Mouse (Mus musculus) cortical plate, adult 2 months (tissue): ENCODE data around the gene Trim6. TPM values are rescaled to one million over a fixed set of nuclear protein-coding genes. Genes with fewer than 3 reads are reported as not detected.

Source experiments
- H3K27ac ChIP-seq: fragments of 200-500 bp; 2 replicates; pipeline ENCODE4 v1.5.1; 2012; ENCODE audit warnings: low read length, control low read depth, inconsistent platforms; ENCODE audit not compliant: insufficient read depth
- H3K4me1 ChIP-seq: fragments of 200-500 bp; 2 replicates; pipeline ENCODE4 v1.6.1; 2011; ENCODE audit warnings: low read length; ENCODE audit not compliant: control insufficient read depth, insufficient read depth
- H3K4me3 ChIP-seq: fragments of 200-500 bp; 2 replicates; pipeline ENCODE4 v1.5.1; 2011; ENCODE audit warnings: mild to moderate bottlenecking, low read length, control low read depth; ENCODE audit not compliant: insufficient read depth
- CTCF ChIP-seq: fragments of 200-500 bp; IDR thresholded peaks from 2 replicates; pipeline ENCODE4 v1.5.1; 2011; ENCODE audit warnings: mild to moderate bottlenecking, control low read depth, low read length; ENCODE audit not compliant: insufficient read depth; ENCODE audit errors: extremely low read depth
- POLR2A ChIP-seq: fragments of 200-500 bp; IDR thresholded peaks from 2 replicates; pipeline ENCODE4 v1.6.1; 2011; ENCODE audit warnings: mild to moderate bottlenecking, low read length, control low read depth; ENCODE audit not compliant: insufficient read depth; ENCODE audit errors: extremely low read depth
- polyA plus RNA-seq: library from polyadenylated mRNA; depleted of rRNA; stranded (reverse); fragments of >200 nt; gene quantifications from 2 replicates; pipeline ENCODE4 v1.2.3, GENCODE M21; 2012; rRNA removed

Trim6 gene
- polyA plus RNA-seq = 0.38 and 0.57 TPM in 2 replicates

DNA sequence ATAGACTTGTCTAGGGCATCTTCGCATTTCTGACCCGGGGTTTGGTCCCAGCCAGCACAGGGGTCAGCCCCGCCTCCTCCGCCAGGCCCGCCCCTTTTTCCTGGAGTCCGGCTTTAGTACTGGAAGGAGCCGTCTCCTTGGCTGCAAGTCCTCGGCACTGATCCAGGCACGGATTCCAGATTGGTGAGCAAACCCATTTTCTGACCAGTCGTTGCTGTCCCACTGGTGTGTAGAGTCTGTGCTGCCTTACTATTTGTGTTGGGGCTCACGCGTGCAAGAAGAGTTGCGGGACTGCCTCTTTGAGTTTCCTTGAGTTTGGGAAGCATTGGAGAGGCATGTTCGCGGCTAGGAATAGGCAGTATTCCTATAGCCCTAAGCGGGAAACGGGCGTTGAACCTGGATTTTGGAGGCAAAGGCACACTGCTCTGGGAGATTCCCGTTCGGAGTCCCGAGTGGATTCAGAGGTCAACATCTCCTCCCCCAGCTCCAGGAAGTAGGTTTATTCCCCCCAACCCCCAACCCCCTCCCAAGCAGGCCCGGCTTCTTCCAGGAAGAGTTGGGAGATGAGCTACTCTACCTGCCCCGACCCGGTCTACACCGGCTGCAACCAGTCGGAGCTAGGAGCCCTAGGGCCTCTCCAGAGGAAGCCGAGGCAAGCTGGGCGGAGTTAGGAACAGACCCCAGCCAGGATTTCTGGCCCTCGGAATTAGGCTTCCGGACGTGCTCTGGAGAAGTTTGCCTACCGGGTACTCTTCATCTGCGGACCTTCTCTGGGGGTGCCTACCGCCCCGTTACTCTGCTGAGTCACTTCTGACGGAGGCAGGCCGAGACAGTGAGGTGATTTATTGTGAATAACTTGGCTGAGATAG is at the start of gene Trim6:
TSS of gene Trim6 (plus strand) at position 93 of the 869 bp plus-strand sequence.
- H3K4me3 ChIP-seq = peak within 1 kb of the TSS; percentile 15; the same call in 1 of the 2 replicates
- no peak within 1 kb of the TSS for H3K27ac ChIP-seq
- no peak for TF ChIP-seq CTCF
- TF ChIP-seq POLR2A = no peak
- no peaks in the 10 kb centered on the region for H3K4me1 ChIP-seq

DNA sequence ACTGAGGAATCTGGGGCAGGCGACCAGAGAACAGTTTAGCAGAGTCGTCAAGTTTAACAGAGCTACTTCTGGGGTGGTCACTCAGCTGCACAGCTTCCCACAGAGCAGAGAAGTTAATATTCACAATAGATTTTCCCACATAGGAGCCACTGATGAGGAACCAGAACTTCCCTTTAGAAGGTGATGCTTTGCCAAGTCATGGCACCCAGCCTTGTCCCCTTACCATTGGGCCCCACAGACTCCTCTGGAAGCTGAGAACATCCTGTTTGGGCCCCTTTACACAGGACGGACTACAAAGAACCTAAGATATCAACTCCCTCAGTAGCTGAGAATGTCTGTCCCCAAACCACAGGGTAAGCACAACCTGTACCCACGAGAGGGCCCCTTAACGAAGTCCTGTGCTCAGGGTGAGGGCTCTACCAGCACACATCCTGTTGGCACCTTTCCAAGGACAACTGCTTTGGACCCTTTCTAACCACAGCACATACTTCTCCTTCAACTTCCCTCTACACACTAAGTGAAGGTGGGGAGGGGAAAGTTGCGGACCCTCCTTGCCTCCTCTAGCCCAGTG is 48.9 kb upstream of the Trim6 start:
- H3K4me1 ChIP-seq = no peaks in the 10 kb centered on the region
- no peak overlapping the region for H3K27ac ChIP-seq
- no peak overlapping the region for H3K4me3 ChIP-seq
- TF ChIP-seq POLR2A = no peak
- no peak for TF ChIP-seq CTCF

DNA sequence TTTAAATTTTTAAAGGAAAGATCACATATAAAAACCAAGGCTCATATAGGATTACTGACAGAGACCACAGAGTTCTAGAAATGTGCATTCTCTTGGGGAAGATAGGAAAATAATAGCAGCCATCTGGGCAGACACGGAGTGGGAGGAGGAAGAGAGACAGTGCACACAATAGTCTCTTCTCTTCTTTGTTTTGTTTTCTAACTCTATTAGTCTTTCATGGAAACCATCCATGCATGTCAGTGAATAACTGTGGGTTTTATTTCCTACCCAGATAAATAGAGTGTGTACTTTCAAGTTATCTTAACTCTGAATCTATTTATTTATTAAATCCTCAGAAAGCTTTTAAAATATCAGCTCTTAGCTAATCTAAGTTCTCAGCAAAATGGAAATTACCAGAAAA is 43.5 kb upstream of the Trim6 start:
- no peak for TF ChIP-seq POLR2A
- TF ChIP-seq CTCF = no peak
- Histone ChIP-seq H3K4me3 (no peak overlapping the region), H3K27ac (no peak overlapping the region), H3K4me1 (no peaks in the 10 kb centered on the region)

DNA sequence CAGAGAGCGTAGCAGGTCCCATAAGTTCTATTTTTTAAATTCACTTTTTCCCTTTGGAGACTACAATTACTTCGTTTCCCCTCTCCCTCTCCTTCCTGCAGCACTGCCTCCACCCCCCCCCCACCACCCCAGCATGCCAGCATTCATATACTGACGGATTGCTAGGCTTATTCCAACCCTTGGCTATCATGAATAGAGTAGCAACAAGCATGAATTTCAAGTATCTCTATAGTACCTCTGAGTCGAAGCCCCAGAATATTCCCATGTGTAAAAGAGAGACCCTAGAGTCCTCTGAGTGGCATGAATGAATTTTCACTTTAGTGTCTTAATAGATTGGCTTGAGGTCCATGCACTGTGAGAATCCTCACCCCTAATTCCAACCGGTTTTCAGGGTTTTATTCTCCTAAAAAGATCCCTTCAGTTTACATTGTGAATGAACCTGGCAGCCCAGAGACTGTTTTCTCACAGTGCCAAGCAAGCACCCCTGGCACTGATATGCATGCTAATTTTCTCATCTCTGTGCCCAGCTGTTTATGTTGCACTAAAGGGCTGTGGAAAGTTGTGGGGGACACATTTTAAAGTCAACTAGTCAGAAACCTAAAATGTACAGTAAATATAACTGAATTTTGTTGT is 40.1 kb upstream of the Trim6 start:
- Histone ChIP-seq H3K4me1 (no peaks in the 10 kb centered on the region), H3K4me3 (no peak overlapping the region), H3K27ac (no peak overlapping the region)
- TF ChIP-seq CTCF = no peak
- no peak for TF ChIP-seq POLR2A

DNA sequence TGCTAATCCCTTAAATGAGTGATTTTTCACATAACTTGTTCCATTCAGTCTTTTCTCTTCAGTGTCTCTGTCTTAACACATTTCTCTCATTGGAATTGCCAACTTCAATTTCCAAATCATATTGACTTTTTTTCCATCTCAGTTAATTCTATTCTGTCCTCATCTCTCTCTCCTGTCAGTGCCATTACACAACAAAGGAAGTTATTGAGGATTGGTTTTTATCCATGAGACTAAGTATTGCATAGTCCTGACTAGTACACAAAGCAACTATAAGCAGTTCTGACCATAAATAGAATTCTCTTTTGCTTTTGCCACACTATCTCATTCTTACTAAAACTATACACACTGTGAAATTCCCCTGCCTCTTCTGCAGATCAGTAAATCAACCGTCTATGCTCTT is 39.5 kb upstream of the Trim6 start:
- Histone ChIP-seq H3K4me1 (no peaks in the 10 kb centered on the region), H3K4me3 (no peak overlapping the region), H3K27ac (no peak overlapping the region)
- TF ChIP-seq CTCF = no peak
- TF ChIP-seq POLR2A = no peak

DNA sequence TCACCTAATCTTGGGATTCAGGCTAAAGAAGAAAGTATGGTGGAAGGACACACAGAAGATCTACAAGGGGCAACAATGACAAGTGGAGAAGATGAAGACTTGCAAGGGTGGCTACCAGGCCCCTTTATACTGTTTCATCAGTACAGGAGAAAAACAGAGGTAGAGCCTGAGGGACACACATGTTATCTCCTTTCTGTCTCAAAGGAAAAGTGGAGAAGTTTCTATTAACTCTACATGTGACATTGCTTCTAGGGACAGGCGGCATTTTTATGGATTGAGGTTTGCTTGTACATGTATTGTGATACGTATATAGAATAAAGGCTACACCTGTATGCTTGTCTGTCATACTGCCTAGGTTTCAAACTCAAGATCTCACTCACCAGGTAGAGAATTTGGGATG is 35.3 kb upstream of the Trim6 start, which contains the start of gene Olfr648:
TSS of gene Olfr648 (minus strand) at position 101 of the 400 bp plus-strand sequence.
- no peak within 1 kb of the TSS for H3K27ac ChIP-seq
- H3K4me3 ChIP-seq = no peak within 1 kb of the TSS
- H3K4me1 ChIP-seq = no peaks in the 10 kb centered on the region
- TF ChIP-seq POLR2A = no peak
- no peak for TF ChIP-seq CTCF

DNA sequence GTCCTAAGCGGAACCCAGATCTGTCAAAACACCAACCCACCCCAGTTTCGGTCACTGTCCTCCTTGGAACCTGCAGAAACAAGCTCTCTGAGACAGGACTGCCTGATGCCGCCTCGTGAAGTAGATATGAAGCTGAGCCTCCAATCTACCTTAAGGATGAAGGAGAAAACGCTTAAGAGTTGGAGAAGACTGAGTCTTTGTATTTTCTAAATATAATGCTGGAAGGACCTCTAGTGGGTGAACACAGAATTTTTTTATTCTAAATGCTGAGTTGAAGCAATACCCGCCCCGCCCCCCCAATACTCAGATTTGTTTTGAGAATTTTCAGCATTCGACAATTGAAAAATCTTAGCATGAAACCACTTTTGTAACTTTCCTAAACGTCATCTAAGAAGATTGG is 27.3 kb upstream of the Trim6 start:
- Histone ChIP-seq H3K4me3 (no peak overlapping the region), H3K27ac (no peak overlapping the region), H3K4me1 (no peaks in the 10 kb centered on the region)
- no peak for TF ChIP-seq POLR2A

DNA sequence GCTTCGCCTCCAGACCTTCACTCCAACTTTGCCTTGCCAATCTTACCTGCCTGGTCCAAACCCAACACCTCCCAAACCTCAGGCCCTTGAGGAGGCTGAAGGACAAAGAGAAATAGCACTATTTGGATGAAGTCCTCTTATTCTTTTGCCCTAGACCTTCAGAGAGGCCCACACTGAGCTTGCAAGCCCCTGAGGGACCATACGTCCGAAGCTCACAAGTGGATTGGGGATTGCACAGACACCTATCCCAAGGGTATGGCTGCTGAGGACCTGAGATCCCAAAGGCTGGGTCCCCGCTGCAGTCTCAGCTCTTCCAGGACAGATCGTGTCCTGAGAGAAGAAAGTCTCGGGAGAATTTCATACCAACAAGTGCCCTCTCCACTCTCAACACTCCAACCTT is 22.7 kb upstream of the Trim6 start, which contains the start of gene Olfr649:
TSS of gene Olfr649 (minus strand) at position 101 of the 400 bp plus-strand sequence.
- Histone ChIP-seq H3K27ac (no peak within 1 kb of the TSS), H3K4me3 (no peak within 1 kb of the TSS), H3K4me1 (no peaks in the 10 kb centered on the region)
- TF ChIP-seq POLR2A = no peak

DNA sequence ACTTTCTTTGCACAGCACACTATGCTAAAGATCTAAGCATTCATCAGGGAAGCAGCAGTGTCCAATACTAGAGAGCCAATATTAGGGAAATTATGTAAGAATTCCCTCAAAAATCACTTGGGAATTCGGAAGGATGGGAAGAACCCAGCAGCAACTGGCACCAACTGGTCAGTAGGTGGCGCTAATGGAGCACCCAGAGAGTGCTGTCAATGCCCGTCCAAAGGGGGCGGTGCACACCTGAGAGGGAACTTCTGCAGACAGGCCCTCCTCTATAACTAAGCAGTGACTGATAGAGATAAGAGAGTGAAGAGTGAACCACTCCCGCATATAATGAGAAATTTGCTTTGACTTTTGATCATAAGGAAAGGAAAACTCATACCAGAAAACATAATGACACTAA is 18.8 kb upstream of the Trim6 start:
- H3K27ac ChIP-seq = no peak overlapping the region
- TF ChIP-seq POLR2A = no peak
- TF ChIP-seq CTCF = peak; percentile 77

DNA sequence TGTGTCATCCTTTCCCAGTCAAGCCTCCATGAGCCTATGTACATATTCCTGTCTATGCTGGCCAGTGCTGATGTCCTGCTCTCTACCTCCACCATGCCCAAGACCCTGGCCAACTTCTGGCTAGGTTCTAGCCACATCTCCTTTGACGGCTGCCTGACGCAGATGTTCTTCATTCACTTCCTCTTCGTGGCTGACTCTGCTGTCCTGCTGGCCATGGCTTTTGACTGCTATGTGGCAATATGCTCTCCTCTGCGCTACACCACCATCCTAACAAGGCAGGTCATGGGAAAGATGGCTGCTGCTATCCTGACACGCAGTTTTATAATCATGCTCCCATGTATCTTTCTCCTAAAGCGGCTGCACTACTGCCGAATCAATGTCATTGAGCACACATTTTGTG is 12.4 kb upstream of the Trim6 start:
- Histone ChIP-seq H3K4me3 (no peak overlapping the region), H3K4me1 (no peaks in the 10 kb centered on the region), H3K27ac (no peak overlapping the region)
- TF ChIP-seq POLR2A (no peak), CTCF (no peak)

More for the DNA sequence above, 18.8 kb upstream of the Trim6 start:
- Histone ChIP-seq H3K4me1 (no peaks in the 10 kb centered on the region), H3K4me3 (no peak overlapping the region)
